24 mouse cellular contexts compared by ENCODE assay signal in genomic region chr8:87697127-87697526, GRCm38 (mm10).
A peak's percentile ranks its signal among the peaks of the same experiment; 100 is the strongest.
DNase-seq lines count a peak whose midpoint lies in the region; ATAC-seq lines count a peak whose summit lies in the region.
"Had no signal": no experiment of that assay in that cellular context is flagged by ENCODE, and none has a peak within 500 bp of the region (broad histone marks: within the 10 kb centered on the region; RNA-seq: fewer than 3 reads in every experiment).

No protein-coding gene starts in this region.

- ATAC-seq in hindbrain, embryonic 12.5 days (ENCODE audit: low FRiP score) = no peak
- no peak for ATAC-seq in hindbrain, embryonic 16.5 days
- ATAC-seq in midbrain, embryonic 14.5 days (ENCODE audit: low FRiP score, low TSS enrichment) = no peak
- ATAC-seq in forebrain, embryonic 14.5 days = no peak
- ATAC-seq: CD4-positive, CD25-positive, alpha-beta regulatory T cell, adult 4 months; liver, embryonic 12.5 days; liver, postnatal 0 days had no signal

- no peak overlapping the region for H3K9ac ChIP-seq in hindbrain, embryonic 12.5 days
- no peak overlapping the region for H3K9ac ChIP-seq in hindbrain, embryonic 16.5 days (ENCODE audit: low read depth, low read length)
- no peak overlapping the region for H3K9ac ChIP-seq in midbrain, embryonic 14.5 days (replicated peaks; ENCODE audit: low read length)
- H3K9ac ChIP-seq in forebrain, embryonic 14.5 days (ENCODE audit: low read length) = no peak overlapping the region; the same call in 1 of the 2 replicates
- H3K9ac ChIP-seq: heart, embryonic 12.5 days; liver, embryonic 12.5 days; liver, postnatal 0 days had no signal

- no peak overlapping the region for H3K4me2 ChIP-seq in hindbrain, embryonic 12.5 days (replicated peaks)
- no peak overlapping the region for H3K4me2 ChIP-seq in hindbrain, embryonic 16.5 days (ENCODE audit: low read length)
- no peak overlapping the region for H3K4me2 ChIP-seq in midbrain, embryonic 14.5 days (ENCODE audit: low read length)
- H3K4me2 ChIP-seq in forebrain, embryonic 14.5 days (ENCODE audit: low read length) = no peak overlapping the region
- H3K4me2 ChIP-seq: heart, embryonic 12.5 days; liver, embryonic 12.5 days had no signal

- no peaks in the 10 kb centered on the region for H3K9me3 ChIP-seq in hindbrain, embryonic 12.5 days (replicated peaks)
- H3K9me3 ChIP-seq in hindbrain, embryonic 16.5 days (ENCODE audit: control insufficient read depth, low read length) = no peaks in the 10 kb centered on the region
- no peaks in the 10 kb centered on the region for H3K9me3 ChIP-seq in midbrain, embryonic 14.5 days (ENCODE audit: control insufficient read depth, low read length)
- no peaks in the 10 kb centered on the region for H3K9me3 ChIP-seq in midbrain, embryonic 10.5 days (replicated peaks)
- no peaks in the 10 kb centered on the region for H3K9me3 ChIP-seq in forebrain, embryonic 14.5 days (replicated peaks; ENCODE audit: control insufficient read depth, low read length)
- H3K9me3 ChIP-seq: heart, embryonic 12.5 days; liver, embryonic 12.5 days had no signal

- no peaks in the 10 kb centered on the region for H3K36me3 ChIP-seq in hindbrain, embryonic 12.5 days
- no peaks in the 10 kb centered on the region for H3K36me3 ChIP-seq in hindbrain, embryonic 16.5 days (ENCODE audit: control insufficient read depth, insufficient read depth, low read length)
- H3K36me3 ChIP-seq in midbrain, embryonic 14.5 days (ENCODE audit: control insufficient read depth, insufficient read depth, low read length) = no peaks in the 10 kb centered on the region
- H3K36me3 ChIP-seq in midbrain, embryonic 10.5 days = 0 out of 2 replicates have a peak, but pooled peaks cover 8% of the 10 kb centered on the region
- H3K36me3 ChIP-seq in forebrain, embryonic 14.5 days (ENCODE audit: control insufficient read depth, insufficient read depth, low read length) = no peaks in the 10 kb centered on the region
- H3K36me3 ChIP-seq: heart, embryonic 12.5 days; liver, embryonic 12.5 days had no signal

- peak overlapping the region; percentile 60 for H3K27ac ChIP-seq in hindbrain, embryonic 12.5 days
- no peak overlapping the region for H3K27ac ChIP-seq in hindbrain, embryonic 16.5 days (ENCODE audit: low read depth, low read length)
- peak overlapping the region; percentile 62 for H3K27ac ChIP-seq in midbrain, embryonic 14.5 days (replicated peaks; ENCODE audit: low read depth, low read length)
- H3K27ac ChIP-seq in midbrain, embryonic 10.5 days (replicated peaks) = no peak overlapping the region
- peak overlapping the region; percentile 22; the same call in 1 of the 2 replicates for H3K27ac ChIP-seq in forebrain, embryonic 14.5 days (ENCODE audit: low read depth, low read length)
- H3K27ac ChIP-seq: liver, embryonic 12.5 days had no signal

- peaks cover 78% of the 10 kb centered on the region for H3K4me1 ChIP-seq in hindbrain, embryonic 12.5 days
- H3K4me1 ChIP-seq in hindbrain, embryonic 16.5 days (ENCODE audit: control insufficient read depth, insufficient read depth, low read depth, low read length) = peaks cover 20% of the 10 kb centered on the region
- H3K4me1 ChIP-seq in midbrain, embryonic 14.5 days (ENCODE audit: control insufficient read depth, insufficient read depth, low read length) = peaks cover 67% of the 10 kb centered on the region
- H3K4me1 ChIP-seq in midbrain, embryonic 10.5 days = peaks cover 73% of the 10 kb centered on the region
- peaks cover 36% of the 10 kb centered on the region for H3K4me1 ChIP-seq in forebrain, embryonic 14.5 days (ENCODE audit: control insufficient read depth, insufficient read depth, low read length)

- no peak overlapping the region for H3K4me3 ChIP-seq in hindbrain, embryonic 12.5 days
- no peak overlapping the region for H3K4me3 ChIP-seq in hindbrain, embryonic 16.5 days (ENCODE audit: low read length)
- no peak overlapping the region for H3K4me3 ChIP-seq in midbrain, embryonic 14.5 days (replicated peaks; ENCODE audit: low read depth, low read length)
- H3K4me3 ChIP-seq in midbrain, embryonic 10.5 days = no peak overlapping the region
- no peak overlapping the region for H3K4me3 ChIP-seq in forebrain, embryonic 14.5 days (ENCODE audit: low read depth, low read length)
- H3K4me3 ChIP-seq: erythroblast, embryonic 14.5 days; heart, embryonic 12.5 days; liver, embryonic 12.5 days had no signal

- no peaks in the 10 kb centered on the region for H3K27me3 ChIP-seq in hindbrain, embryonic 12.5 days
- H3K27me3 ChIP-seq in hindbrain, embryonic 16.5 days (replicated peaks; ENCODE audit: control insufficient read depth, insufficient read depth, low read length) = no peaks in the 10 kb centered on the region
- H3K27me3 ChIP-seq in midbrain, embryonic 14.5 days (ENCODE audit: control insufficient read depth, insufficient read depth, low read length) = no peaks in the 10 kb centered on the region
- no peaks in the 10 kb centered on the region for H3K27me3 ChIP-seq in midbrain, embryonic 10.5 days (ENCODE audit: low read depth, poor library complexity, severe bottlenecking)
- no peaks in the 10 kb centered on the region for H3K27me3 ChIP-seq in forebrain, embryonic 14.5 days (replicated peaks; ENCODE audit: control insufficient read depth, insufficient read depth, low read length)
- H3K27me3 ChIP-seq: heart, embryonic 12.5 days; liver, embryonic 12.5 days had no signal

- 37% methylated on average over 9 of the region's 9 CpGs for WGBS in hindbrain, embryonic 12.5 days
- 31% methylated on average over 9 of the region's 9 CpGs for WGBS in hindbrain, embryonic 16.5 days
- WGBS in midbrain, embryonic 14.5 days = 32% methylated on average over 9 of the region's 9 CpGs
- WGBS in midbrain, embryonic 10.5 days = 64% methylated on average over 9 of the region's 9 CpGs
- WGBS in forebrain, embryonic 14.5 days = 17% methylated on average over 9 of the region's 9 CpGs

- DNase-seq in midbrain, embryonic 14.5 days = no peak
- no peak for DNase-seq in midbrain, embryonic 10.5 days (ENCODE audit: low spot score)
- DNase-seq in forebrain, embryonic 14.5 days (ENCODE audit: low spot score) = no peak
- DNase-seq in retina, postnatal 1 day = peak; percentile 90
- no peak for DNase-seq in right cerebral cortex, postnatal 36 days (ENCODE audit: low spot score in 2 of 2)
- DNase-seq: adrenal gland, postnatal 14 days; cerebellum, adult 11-12 months; cerebellum, postnatal 10 days; gastrocnemius, postnatal 36 days; heart, adult 18-20 months; heart, postnatal 4 days; kidney, adult 18-20 months; kidney, postnatal 4 days; left cerebral cortex, postnatal 4 days; liver, postnatal 0 days; lung, postnatal 36 days; thymus, adult 2 months; thymus, postnatal 36 days had no signal

Comparison
In these comparisons a context has a peak if more than half of its experiments do, and no peak if none do; other contexts are left out.
1. H3K27ac ChIP-seq: peak in hindbrain, embryonic 12.5 days (single experiment), midbrain, embryonic 14.5 days (single experiment) and forebrain, embryonic 14.5 days (single experiment); none in hindbrain, embryonic 16.5 days (single experiment) and midbrain, embryonic 10.5 days (single experiment).